Mouse (Mus musculus) adrenal gland, adult 8-10 months (tissue): ENCODE data around the gene Cntn4. TPM values are rescaled to one million over a fixed set of nuclear protein-coding genes. Genes with fewer than 3 reads are reported as not detected.
"Not testable (repeated sequence)": the region's sequence is repeated elsewhere in the genome, so short reads cannot be mapped to it uniquely, and the experiment has no call there.

Source experiments
- DNase-seq: peaks from one replicate; pipeline ENCODE4 v3.0.0; 2022
- total RNA-seq, 4 experiments: library from RNA; stranded (reverse); gene quantifications; 2 replicates each; pipeline ENCODE4 v1.2.4; 2022

The Cntn4 gene
- total RNA-seq, 4 experiments from 2014 or later, result 0.10 to 0.54 (median 0.21) TPM

DNA sequence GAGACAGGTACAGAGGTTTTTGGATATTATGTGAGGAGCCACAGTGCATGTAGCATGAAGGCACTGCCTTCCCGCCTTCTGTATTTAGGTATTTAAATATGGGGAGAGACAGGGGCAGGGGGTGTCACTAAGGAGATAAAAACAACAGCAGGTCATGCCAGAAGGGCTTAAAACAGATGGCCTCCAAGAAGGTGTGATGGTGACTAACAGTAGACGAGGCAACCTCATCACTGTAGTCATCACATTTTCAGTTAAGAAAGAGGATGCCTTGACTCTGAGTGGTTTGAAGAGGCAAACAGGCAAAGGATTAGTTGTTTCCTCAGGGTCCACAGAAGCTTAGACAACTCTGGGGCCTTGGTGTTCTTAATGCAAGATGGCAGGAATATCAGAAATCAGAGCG is 655.0 kb downstream of the Cntn4 start:
- DNase-seq, result no peak

GRCm38 (mm10) chr6:106332933-106333332 is 655.5 kb downstream of the Cntn4 start:
- no peak for DNase-seq

GRCm38 (mm10) chr6:106335066-106335465 is 657.6 kb downstream of the Cntn4 start:
- DNase-seq, result no peak

- DNase-seq, result no peak
Measured at GRCm38 (mm10) chr6:106336805-106337204, 659.3 kb downstream of the Cntn4 start.

DNA sequence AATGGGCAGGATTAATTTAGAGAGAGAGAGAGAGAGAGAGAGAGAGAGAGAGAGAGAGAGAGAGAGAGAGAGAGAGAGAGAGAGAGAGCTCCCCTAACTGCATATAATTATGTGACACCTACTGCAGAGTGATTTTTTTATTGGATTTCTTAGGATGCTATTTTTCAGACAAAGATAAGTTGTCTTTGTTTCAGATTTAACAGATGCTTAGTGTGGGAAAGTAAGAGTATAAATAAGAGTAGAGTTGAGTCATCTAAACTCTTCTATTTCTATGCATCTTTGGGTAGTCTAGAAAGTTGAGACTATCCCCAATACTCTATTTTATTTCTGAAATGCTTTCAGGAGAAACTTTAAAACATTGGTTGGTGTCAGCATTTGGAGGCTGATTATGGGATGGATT is 660.4 kb downstream of the Cntn4 start:
- no peak for DNase-seq

- no peak for DNase-seq
Measured at GRCm38 (mm10) chr6:106341114-106341513, 663.7 kb downstream of the Cntn4 start.

DNA sequence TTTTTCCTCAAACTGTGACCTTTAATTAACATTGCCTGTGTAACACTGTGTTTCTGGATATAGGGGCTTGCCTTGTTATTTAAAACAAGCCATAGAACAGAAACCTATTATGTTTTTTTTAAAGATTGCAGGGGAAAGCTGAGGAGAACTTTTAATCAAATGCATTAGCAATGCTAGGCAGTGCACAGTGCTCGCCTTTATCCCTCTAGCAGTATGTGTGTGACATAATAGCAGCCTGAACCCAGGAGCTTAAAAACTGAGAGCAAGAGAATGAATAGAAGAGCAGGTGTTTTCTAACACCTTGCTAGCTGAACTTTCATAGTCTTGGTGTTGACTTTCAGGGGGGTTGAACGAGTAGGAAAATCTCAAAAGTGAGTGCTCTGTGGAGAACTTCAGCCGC is 672.6 kb downstream of the Cntn4 start:
- no peak for DNase-seq

GRCm38 (mm10) chr6:106351389-106351788 is 673.9 kb downstream of the Cntn4 start:
- DNase-seq, result no peak

DNA sequence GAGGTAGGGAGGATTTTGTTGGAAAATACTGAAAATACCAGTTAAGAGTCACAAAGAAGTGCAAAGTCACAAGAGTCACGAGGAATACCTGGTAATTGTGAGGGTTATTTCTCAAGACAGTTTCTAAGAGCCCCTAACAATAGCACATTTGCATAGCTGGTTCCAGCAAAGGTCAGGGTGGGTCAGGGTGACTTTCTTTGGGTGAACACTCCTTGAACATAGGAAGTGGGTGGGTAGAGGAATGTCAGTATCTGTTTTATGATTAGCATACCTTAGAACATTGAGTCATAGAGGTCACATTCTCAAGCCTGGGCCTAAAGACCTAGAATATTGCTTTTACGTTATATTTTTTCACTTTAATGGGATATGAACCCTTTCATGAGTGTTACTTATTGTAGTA is 681.3 kb downstream of the Cntn4 start:
- DNase-seq, result not testable (repeated sequence)

DNA sequence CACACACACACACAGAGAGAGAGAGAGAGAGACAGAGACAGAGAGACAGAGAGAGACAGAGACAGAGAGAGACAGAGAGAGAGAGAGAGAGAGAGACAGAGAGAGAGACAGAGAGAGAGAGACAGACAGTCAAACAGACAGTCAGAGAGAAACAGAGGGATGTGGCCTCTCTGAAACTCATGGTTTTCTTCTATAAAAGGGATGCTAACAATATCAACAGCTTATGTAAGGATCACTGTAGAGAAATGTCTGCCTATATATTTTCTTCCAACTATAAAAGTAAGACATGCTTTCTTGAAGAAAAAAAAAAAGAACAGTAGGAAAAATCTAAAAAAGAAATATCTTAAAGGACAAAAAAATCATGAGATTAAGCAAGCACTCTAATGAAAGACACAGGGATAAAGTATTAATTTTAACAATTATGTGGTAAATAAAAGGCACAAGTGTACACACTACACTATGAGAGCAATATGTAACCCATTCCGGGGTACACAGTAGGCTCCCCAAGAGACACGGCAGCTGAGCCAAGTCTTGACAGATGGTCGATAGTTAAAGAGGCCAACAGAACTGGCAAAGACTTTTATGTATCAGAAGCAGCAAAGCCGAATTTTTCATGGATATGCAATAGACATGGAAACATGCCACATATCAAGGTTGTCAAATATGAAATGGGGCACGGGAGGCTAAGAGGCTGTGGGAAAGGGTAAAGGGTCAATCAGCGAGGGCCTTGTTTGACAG is 704.0 kb downstream of the Cntn4 start:
- DNase-seq, result no peak

DNA sequence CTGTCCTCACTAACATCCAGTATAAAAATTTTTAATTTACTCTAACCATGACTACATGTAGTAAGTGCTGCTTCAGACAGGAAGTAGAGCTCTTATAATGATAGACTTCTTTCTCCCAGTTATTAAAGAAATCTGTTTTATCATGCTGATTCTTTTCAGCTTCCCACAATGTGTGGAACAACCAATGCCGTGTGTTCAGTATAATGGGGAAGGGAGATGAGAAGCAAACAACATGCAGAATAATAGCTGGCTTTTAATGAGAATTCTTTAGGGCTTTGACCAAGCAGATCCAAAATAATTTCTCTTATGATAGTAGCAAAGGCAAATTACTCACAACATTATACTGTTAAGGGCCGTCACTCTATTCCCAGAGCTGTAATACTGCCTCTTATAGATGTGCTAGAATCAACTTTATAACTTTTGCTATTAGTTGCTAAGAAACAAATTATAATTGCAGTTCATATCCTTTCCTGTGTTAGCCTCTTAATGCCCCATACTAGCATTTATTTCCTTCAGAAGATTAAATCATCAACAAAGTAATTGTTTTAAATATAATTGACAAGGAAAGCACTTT is 710.5 kb downstream of the Cntn4 start:
- no peak for DNase-seq

DNA sequence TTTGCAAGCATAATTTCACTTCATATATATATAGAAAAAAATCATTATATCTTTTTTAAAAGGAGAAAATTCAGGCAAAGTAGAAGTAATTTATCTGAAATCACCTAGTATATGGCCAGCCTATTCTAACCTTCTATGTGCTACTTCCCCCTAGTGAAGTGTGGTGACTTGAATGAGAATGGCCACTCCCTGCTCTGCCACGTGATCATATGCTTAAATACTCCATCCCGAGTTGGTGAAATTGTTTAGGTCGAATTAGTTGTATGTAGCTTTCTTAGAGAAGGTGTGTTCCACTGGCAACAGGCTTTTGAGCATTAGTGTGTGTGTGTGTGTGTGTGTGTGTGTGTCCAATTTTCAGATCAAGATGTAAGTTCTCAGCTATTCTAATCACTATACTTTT is 730.6 kb downstream of the Cntn4 start:
- no peak for DNase-seq

GRCm38 (mm10) chr6:106408634-106409033 is 731.2 kb downstream of the Cntn4 start:
- no peak for DNase-seq

DNA sequence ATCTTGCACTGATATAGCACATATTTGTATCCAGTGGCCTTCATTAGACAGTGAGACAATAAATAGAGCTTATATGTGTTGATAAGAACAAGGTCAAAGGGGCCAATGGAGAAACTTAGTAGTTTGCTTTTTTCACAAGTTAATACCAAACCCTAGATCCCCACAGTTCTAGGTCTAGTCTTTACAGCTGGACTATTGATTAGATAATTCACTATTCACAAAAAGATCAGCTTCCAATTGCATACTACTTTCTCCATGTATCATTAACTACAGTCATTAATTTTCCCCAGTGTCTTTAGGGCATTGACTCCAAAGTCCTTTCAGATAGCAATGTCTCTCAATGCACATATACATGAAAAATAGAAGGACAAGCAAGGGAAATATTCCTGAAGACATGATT is 745.5 kb downstream of the Cntn4 start:
- no peak for DNase-seq

DNA sequence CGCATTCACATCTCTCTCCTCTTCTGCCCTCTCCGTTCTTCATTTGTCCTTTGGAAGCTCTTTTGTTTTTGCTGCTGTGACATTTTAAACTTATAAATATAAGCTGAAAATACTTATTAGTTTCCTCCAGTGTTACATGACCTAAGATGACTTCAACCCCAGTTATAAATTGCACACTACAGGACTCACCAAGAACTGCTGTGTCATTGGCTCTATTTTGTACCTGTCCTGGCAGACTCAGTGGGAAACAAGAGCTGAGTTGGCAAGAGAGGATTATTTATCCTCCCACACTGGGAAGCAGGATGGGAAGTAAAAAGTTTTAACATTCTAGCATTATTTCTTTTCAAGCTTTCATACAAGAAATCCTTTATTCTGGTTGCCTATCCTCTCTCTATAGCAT is 746.0 kb downstream of the Cntn4 start:
- no peak for DNase-seq

- no peak for DNase-seq
Measured at GRCm38 (mm10) chr6:106426615-106427014, 749.2 kb downstream of the Cntn4 start.

DNA sequence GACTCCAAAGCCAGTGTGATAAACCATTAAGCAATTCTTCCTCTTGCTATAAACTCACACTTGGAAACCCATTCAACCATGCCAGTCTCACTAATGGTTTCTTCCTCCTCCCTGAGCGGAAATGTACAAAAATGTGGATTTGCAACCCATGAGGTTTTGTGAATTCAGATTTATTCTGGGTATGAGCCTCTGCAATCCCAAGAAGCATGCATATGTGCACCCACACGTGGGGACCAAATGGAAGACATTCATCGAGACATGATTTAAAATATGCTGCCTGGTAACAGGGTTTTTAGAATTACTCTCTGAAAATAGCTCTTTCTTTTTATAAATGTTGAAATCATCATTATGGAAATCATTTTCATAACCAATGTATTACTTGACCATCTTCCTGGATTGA is 754.0 kb downstream of the Cntn4 start:
- DNase-seq, result no peak

GRCm38 (mm10) chr6:106440786-106441185 is 763.3 kb downstream of the Cntn4 start:
- DNase-seq, result no peak

DNA sequence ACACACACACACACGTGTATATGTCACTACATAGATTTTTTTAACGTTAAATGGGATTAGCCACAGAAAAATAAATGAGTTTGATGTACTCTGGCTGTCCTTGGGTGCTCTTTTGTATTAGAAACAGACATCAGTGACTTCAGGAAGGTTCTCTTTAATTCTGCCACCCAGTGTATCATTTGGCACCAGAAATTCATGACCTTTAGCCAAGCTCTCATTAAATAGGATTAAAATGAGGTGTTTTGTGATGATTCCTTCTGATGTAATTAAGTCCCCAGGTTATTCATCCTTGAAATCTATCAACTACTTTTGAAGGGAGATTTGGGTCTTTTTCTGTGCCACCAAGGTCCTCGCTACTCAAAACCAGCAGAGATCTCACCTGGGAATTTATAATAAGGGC is 763.8 kb downstream of the Cntn4 start:
- no peak for DNase-seq

GRCm38 (mm10) chr6:106454131-106454838 is 776.8 kb downstream of the Cntn4 start:
- no peak for DNase-seq

GRCm38 (mm10) chr6:106455616-106456015 is 778.2 kb downstream of the Cntn4 start:
- no peak for DNase-seq

GRCm38 (mm10) chr6:106458166-106458565 is 780.7 kb downstream of the Cntn4 start:
- no peak for DNase-seq

DNA sequence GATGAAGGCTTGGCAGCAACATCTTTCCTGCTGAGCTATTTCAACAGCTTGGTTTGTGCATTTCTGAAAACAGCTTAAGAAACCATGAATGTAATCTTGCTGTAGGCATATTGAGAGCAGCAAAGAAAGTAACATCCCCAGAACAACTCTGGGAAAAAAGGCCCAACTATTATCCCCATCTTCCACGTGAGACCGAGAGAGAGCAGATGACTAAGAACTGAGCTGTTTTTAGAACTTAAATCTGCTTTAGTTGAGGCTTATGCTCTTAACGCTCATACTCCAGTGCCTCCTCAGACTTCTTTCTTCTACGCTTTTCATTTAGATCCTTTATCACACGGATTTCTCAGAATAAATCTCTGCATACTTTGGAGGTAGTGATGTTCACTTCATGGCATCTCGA is 784.9 kb downstream of the Cntn4 start:
- DNase-seq, result no peak

- DNase-seq, result no peak
Measured at GRCm38 (mm10) chr6:106463857-106464256, 786.4 kb downstream of the Cntn4 start.
